In genomic region chr17:80178846-80179245, GRCm38 (mm10) we compare ENCODE assay signal across 4 mouse cellular contexts.
DNase-seq lines count a peak whose midpoint lies in the region.

No protein-coding gene starts in this region.

- DNase-seq in 3T3-L1 (ENCODE audit: low read depth, low spot score) (peak; percentile 53), NIH3T3 (ENCODE audit: low read depth) (peak; percentile 24)
- DNase-seq in heart, adult 11 months, result peak; percentile 68
- peak; percentile 5 for DNase-seq in thymus, postnatal 4 days

Comparison
In these comparisons a context has a peak if more than half of its experiments do, and no peak if none do; other contexts are left out.
1. Peak in every context shown above with its lines: DNase-seq.
2. DNase-seq: peak in every context shown above with its lines; median percentile 68 in heart, adult 11 months; 53 in 3T3-L1; 24 in NIH3T3; 5 in thymus, postnatal 4 days.